Mouse (Mus musculus): Measurements from ENCODE around the gene Cnot11. TPM values are rescaled to one million over a fixed set of nuclear protein-coding genes. Genes with fewer than 3 reads are reported as not detected.

Cnot11 gene
- polyA plus RNA-seq, 1 experiment from 2014 or later = 23.6 TPM

GRCm38 (mm10) chr1:39502817-39503633 lies 31.8 kb upstream of the Cnot11 start:
- no peaks in the 10 kb centered on the region for H3K27me3 ChIP-seq (ENCODE audit: control insufficient read depth, insufficient read depth, low read length)
- no peak overlapping the region for H3K4me3 ChIP-seq (ENCODE audit: control insufficient read depth in 1 of 2, insufficient read depth in 1 of 2, low read depth in 1 of 2, low read length in 2 of 2)
- H3K4me2 ChIP-seq (ENCODE audit: low read length) = no peak overlapping the region
- no peak overlapping the region for H3K27ac ChIP-seq (replicated peaks in 1 of 2; ENCODE audit: control insufficient read depth in 1 of 2, insufficient read depth in 1 of 2, low read depth in 2 of 2, low read length in 2 of 2)
- no peaks in the 10 kb centered on the region for H3K9me3 ChIP-seq (ENCODE audit: control insufficient read depth, low read length)
- WGBS = 76% methylated on average over 17 of the region's 17 CpGs
- H3K9ac ChIP-seq (ENCODE audit: low read length) = no peak overlapping the region
- ATAC-seq (ENCODE audit: insufficient number of reproducible peaks, insufficient read depth, low FRiP score, low read depth) = no peak
- H3K36me3 ChIP-seq (ENCODE audit: control insufficient read depth, insufficient read depth, low read length) = no peaks in the 10 kb centered on the region
- H3K4me1 ChIP-seq (ENCODE audit: control insufficient read depth in 2 of 2, insufficient read depth in 2 of 2, low read length in 2 of 2) = no peaks in the 10 kb centered on the region

GRCm38 (mm10) chr1:39504261-39504660 lies 30.5 kb upstream of the Cnot11 start:
- Histone ChIP-seq H3K9ac (ENCODE audit: low read length) (no peak overlapping the region), H3K27ac (replicated peaks in 1 of 2; ENCODE audit: control insufficient read depth in 1 of 2, insufficient read depth in 1 of 2, low read depth in 2 of 2, low read length in 2 of 2) (no peak overlapping the region), H3K27me3 (ENCODE audit: control insufficient read depth, insufficient read depth, low read length) (no peaks in the 10 kb centered on the region), H3K36me3 (ENCODE audit: control insufficient read depth, insufficient read depth, low read length) (no peaks in the 10 kb centered on the region), H3K4me3 (ENCODE audit: control insufficient read depth in 1 of 2, insufficient read depth in 1 of 2, low read depth in 1 of 2, low read length in 2 of 2) (no peak overlapping the region), H3K9me3 (ENCODE audit: control insufficient read depth, low read length) (no peaks in the 10 kb centered on the region), H3K4me1 (ENCODE audit: control insufficient read depth in 2 of 2, insufficient read depth in 2 of 2, low read length in 2 of 2) (peaks cover 0 to 4% of the 10 kb centered on the region in 2 experiments; a peak in 2 of 4 replicates), H3K4me2 (ENCODE audit: low read length) (no peak overlapping the region)
- 6% methylated on average over 1 of the region's 1 CpGs for WGBS
- ATAC-seq (ENCODE audit: insufficient number of reproducible peaks, insufficient read depth, low FRiP score, low read depth) = no peak

- H3K4me1 ChIP-seq (ENCODE audit: control insufficient read depth in 2 of 2, insufficient read depth in 2 of 2, low read length in 2 of 2) = peaks cover 0 to 6% of the 10 kb centered on the region in 2 experiments; a peak in 2 of 4 replicates
- no peak for ATAC-seq (ENCODE audit: insufficient number of reproducible peaks, insufficient read depth, low FRiP score, low read depth)
- H3K27me3 ChIP-seq (ENCODE audit: control insufficient read depth, insufficient read depth, low read length) = no peaks in the 10 kb centered on the region
- no peaks in the 10 kb centered on the region for H3K36me3 ChIP-seq (ENCODE audit: control insufficient read depth, insufficient read depth, low read length)
- H3K27ac ChIP-seq (replicated peaks in 1 of 2; ENCODE audit: control insufficient read depth in 1 of 2, insufficient read depth in 1 of 2, low read depth in 2 of 2, low read length in 2 of 2) = no peak overlapping the region
- WGBS = 69% methylated on average over 9 of the region's 9 CpGs
- no peak overlapping the region for H3K4me3 ChIP-seq (ENCODE audit: control insufficient read depth in 1 of 2, insufficient read depth in 1 of 2, low read depth in 1 of 2, low read length in 2 of 2)
- H3K4me2 ChIP-seq (ENCODE audit: low read length) = no peak overlapping the region
- H3K9me3 ChIP-seq (ENCODE audit: control insufficient read depth, low read length) = no peaks in the 10 kb centered on the region
- no peak overlapping the region for H3K9ac ChIP-seq (ENCODE audit: low read length)
These were observed 29.2 kb upstream of the Cnot11 start for GRCm38 (mm10) chr1:39505600-39505999.

- Histone ChIP-seq H3K27ac (replicated peaks in 1 of 2; ENCODE audit: control insufficient read depth in 1 of 2, insufficient read depth in 1 of 2, low read depth in 2 of 2, low read length in 2 of 2) (no peak overlapping the region), H3K36me3 (ENCODE audit: control insufficient read depth, insufficient read depth, low read length) (no peaks in the 10 kb centered on the region), H3K4me2 (ENCODE audit: low read length) (no peak overlapping the region), H3K9ac (ENCODE audit: low read length) (no peak overlapping the region), H3K9me3 (ENCODE audit: control insufficient read depth, low read length) (no peaks in the 10 kb centered on the region), H3K4me1 (ENCODE audit: control insufficient read depth in 2 of 2, insufficient read depth in 2 of 2, low read length in 2 of 2) (peaks cover 3 to 6% of the 10 kb centered on the region in 2 experiments), H3K27me3 (ENCODE audit: control insufficient read depth, insufficient read depth, low read length) (no peaks in the 10 kb centered on the region), H3K4me3 (ENCODE audit: control insufficient read depth in 1 of 2, insufficient read depth in 1 of 2, low read depth in 1 of 2, low read length in 2 of 2) (no peak overlapping the region)
- WGBS = 84% methylated on average over 8 of the region's 8 CpGs
- ATAC-seq (ENCODE audit: insufficient number of reproducible peaks, insufficient read depth, low FRiP score, low read depth) = no peak
These were observed 23.0 kb upstream of the Cnot11 start for GRCm38 (mm10) chr1:39511775-39512174.

DNA sequence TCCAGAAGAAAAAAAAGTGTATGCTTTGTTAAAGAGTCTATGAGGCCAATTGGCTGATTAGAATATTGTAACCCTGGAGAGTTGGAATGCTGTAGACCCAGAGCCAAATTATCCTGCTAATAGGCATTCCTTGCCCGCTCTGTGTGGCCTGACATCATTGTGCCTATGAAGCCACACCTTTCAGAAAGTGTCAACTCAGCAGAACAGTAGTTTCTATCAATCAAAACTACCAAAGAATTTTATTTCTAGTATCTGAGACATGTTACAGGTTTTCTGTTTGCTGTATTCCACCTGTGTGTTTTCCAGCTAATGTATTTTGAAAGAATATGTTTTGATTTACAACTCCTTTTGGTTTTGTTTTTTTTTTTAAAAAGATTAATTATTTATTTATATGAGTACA lies 22.6 kb upstream of the Cnot11 start:
- Histone ChIP-seq H3K9me3 (ENCODE audit: control insufficient read depth, low read length) (no peaks in the 10 kb centered on the region), H3K4me3 (ENCODE audit: control insufficient read depth in 1 of 2, insufficient read depth in 1 of 2, low read depth in 1 of 2, low read length in 2 of 2) (no peak overlapping the region), H3K4me1 (ENCODE audit: control insufficient read depth in 2 of 2, insufficient read depth in 2 of 2, low read length in 2 of 2) (peaks cover 3 to 6% of the 10 kb centered on the region in 2 experiments), H3K4me2 (ENCODE audit: low read length) (no peak overlapping the region), H3K27me3 (ENCODE audit: control insufficient read depth, insufficient read depth, low read length) (no peaks in the 10 kb centered on the region), H3K27ac (replicated peaks in 1 of 2; ENCODE audit: control insufficient read depth in 1 of 2, insufficient read depth in 1 of 2, low read depth in 2 of 2, low read length in 2 of 2) (no peak overlapping the region), H3K36me3 (ENCODE audit: control insufficient read depth, insufficient read depth, low read length) (no peaks in the 10 kb centered on the region), H3K9ac (ENCODE audit: low read length) (no peak overlapping the region)
- 78% methylated on average over 1 of the region's 1 CpGs for WGBS
- ATAC-seq (ENCODE audit: insufficient number of reproducible peaks, insufficient read depth, low FRiP score, low read depth) = no peak

DNA sequence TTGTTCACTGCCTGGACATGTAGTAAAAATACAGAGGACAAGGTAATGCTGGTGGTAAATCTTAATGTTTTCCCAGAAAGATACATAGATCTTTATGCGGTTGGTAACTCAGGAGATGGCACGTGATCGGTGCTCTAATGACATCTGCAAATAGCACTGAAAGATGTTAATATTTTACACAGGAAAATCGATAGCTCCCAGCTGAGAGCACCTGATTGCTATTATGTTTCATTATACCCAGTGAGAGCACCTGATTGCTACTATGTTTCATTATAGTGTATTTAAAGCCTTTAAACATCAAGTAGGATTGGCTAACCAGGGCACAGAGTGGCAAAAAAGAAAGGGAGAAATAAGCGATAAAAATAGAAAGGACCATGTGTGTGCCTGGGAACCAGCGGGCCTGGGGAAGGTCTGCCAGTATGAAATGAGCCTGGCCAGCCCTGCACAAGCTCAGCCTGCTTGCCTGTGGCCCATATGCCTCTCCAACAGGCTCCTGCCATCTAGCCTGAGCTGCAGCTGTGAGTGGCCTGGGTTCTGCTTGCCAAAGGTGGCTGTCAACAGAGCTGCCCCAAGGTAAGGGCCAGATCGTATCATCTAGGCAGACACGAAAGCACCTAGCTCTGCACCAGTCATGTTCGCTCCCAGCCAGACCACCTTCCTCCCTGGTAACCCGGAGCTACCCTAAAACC lies 19.3 kb upstream of the Cnot11 start:
- H3K4me3 ChIP-seq (ENCODE audit: control insufficient read depth in 1 of 2, insufficient read depth in 1 of 2, low read depth in 1 of 2, low read length in 2 of 2) = no peak overlapping the region
- peaks cover 0 to 3% of the 10 kb centered on the region in 2 experiments; a peak in 2 of 4 replicates for H3K4me1 ChIP-seq (ENCODE audit: control insufficient read depth in 2 of 2, insufficient read depth in 2 of 2, low read length in 2 of 2)
- H3K36me3 ChIP-seq (ENCODE audit: control insufficient read depth, insufficient read depth, low read length) = no peaks in the 10 kb centered on the region
- peaks cover 4% of the 10 kb centered on the region for H3K9me3 ChIP-seq (ENCODE audit: control insufficient read depth, low read length)
- 77% methylated on average over 10 of the region's 10 CpGs for WGBS
- H3K4me2 ChIP-seq (ENCODE audit: low read length) = no peak overlapping the region
- H3K27ac ChIP-seq (replicated peaks in 1 of 2; ENCODE audit: control insufficient read depth in 1 of 2, insufficient read depth in 1 of 2, low read depth in 2 of 2, low read length in 2 of 2) = no peak overlapping the region
- ATAC-seq (ENCODE audit: insufficient number of reproducible peaks, insufficient read depth, low FRiP score, low read depth) = no peak
- H3K27me3 ChIP-seq (ENCODE audit: control insufficient read depth, insufficient read depth, low read length) = no peaks in the 10 kb centered on the region
- H3K9ac ChIP-seq (ENCODE audit: low read length) = no peak overlapping the region

- no peak overlapping the region for H3K27ac ChIP-seq (replicated peaks in 1 of 2; ENCODE audit: control insufficient read depth in 1 of 2, insufficient read depth in 1 of 2, low read depth in 2 of 2, low read length in 2 of 2)
- H3K4me3 ChIP-seq (ENCODE audit: control insufficient read depth in 1 of 2, insufficient read depth in 1 of 2, low read depth in 1 of 2, low read length in 2 of 2) = no peak overlapping the region
- H3K27me3 ChIP-seq (ENCODE audit: control insufficient read depth, insufficient read depth, low read length) = no peaks in the 10 kb centered on the region
- 88% methylated on average over 7 of the region's 7 CpGs for WGBS
- no peaks in the 10 kb centered on the region for H3K36me3 ChIP-seq (ENCODE audit: control insufficient read depth, insufficient read depth, low read length)
- no peaks in the 10 kb centered on the region for H3K4me1 ChIP-seq (ENCODE audit: control insufficient read depth in 2 of 2, insufficient read depth in 2 of 2, low read length in 2 of 2)
- no peak overlapping the region for H3K4me2 ChIP-seq (ENCODE audit: low read length)
- no peak overlapping the region for H3K9ac ChIP-seq (ENCODE audit: low read length)
- no peak for ATAC-seq (ENCODE audit: insufficient number of reproducible peaks, insufficient read depth, low FRiP score, low read depth)
- peaks cover 4% of the 10 kb centered on the region for H3K9me3 ChIP-seq (ENCODE audit: control insufficient read depth, low read length)
These were observed 13.5 kb upstream of the Cnot11 start for GRCm38 (mm10) chr1:39521326-39521725.
